Mouse (Mus musculus) heart, adult 2 months (tissue): ENCODE measurements around the gene Foxr1. TPM values are rescaled to one million over a fixed set of nuclear protein-coding genes. Genes with fewer than 3 reads are reported as not detected.
A peak's percentile ranks its signal among the peaks of the same experiment; 100 is the strongest.

Experiments used
- DNase-seq, 2 experiments: peaks; one replicate each; pipeline ENCODE4 v3.0.0; 2021
- H3K27ac ChIP-seq: fragments of 200-600 bp; 2 replicates; pipeline ENCODE4 v1.8.1; 2022
- H3K27me3 ChIP-seq: fragments of 200-500 bp; 2 replicates; pipeline ENCODE4 v1.6.1; 2012; ENCODE audit warnings: mild to moderate bottlenecking, low read length, inconsistent platforms, mixed read lengths; ENCODE audit not compliant: control insufficient read depth, insufficient read depth
- H3K36me3 ChIP-seq: fragments of 200-500 bp; 2 replicates; pipeline ENCODE4 v1.6.1; 2012; ENCODE audit warnings: low read length, inconsistent platforms; ENCODE audit not compliant: control insufficient read depth, insufficient read depth
- H3K4me1 ChIP-seq: fragments of 200-500 bp; 2 replicates; pipeline ENCODE4 v1.6.1; 2011; ENCODE audit warnings: low read length; ENCODE audit not compliant: control insufficient read depth, insufficient read depth
- H3K4me3 ChIP-seq: fragments of 200-600 bp; 2 replicates; pipeline ENCODE4 v1.8.1; 2022
- H3K79me2 ChIP-seq: fragments of 200-500 bp; replicated peaks from 2 replicates; pipeline ENCODE4 v1.6.1; 2012; ENCODE audit warnings: mild to moderate bottlenecking, inconsistent platforms, low read length, moderate library complexity, mixed read lengths; ENCODE audit not compliant: control insufficient read depth, insufficient read depth
- H3K9ac ChIP-seq: fragments of 200-500 bp; 2 replicates; pipeline ENCODE4 v1.6.1; 2012; ENCODE audit warnings: low read depth, mild to moderate bottlenecking, control low read depth, inconsistent platforms, low read length, mixed read lengths
- CTCF ChIP-seq: fragments of 200-600 bp; IDR thresholded peaks from 2 replicates; pipeline ENCODE4 v1.8.1; 2022; ENCODE audit warnings: antibody characterized with exemption, mild to moderate bottlenecking, moderate library complexity
- EP300 ChIP-seq: fragments of 200-500 bp; IDR thresholded peaks from 2 replicates; pipeline ENCODE4 v1.6.1; 2011; ENCODE audit warnings: low read depth, low read length, control low read depth; ENCODE audit not compliant: insufficient read depth
- POLR2A ChIP-seq: fragments of 200-500 bp; IDR thresholded peaks from 2 replicates; pipeline ENCODE4 v1.6.1; 2011; ENCODE audit warnings: mild to moderate bottlenecking, low read depth, low read length, control low read depth; ENCODE audit not compliant: insufficient read depth
- WGBS: fragments of 180-500 bp; shearing (Covaris S2); methylation state at CpG from one replicate; pipeline ENCODE4 v1.1.7; 2018; 5-methylcytosine and 5-hydroxymethylcytosine counted together
- intact Hi-C: fragments of 180-260 bp; cut with DNase I; formaldehyde crosslinking; loops from one replicate; pipeline ENCODE4 v1.15.1; 2025
- polyA plus RNA-seq: library from polyadenylated mRNA; depleted of rRNA; stranded (reverse); fragments of >200 nt; gene quantifications from 2 replicates; pipeline ENCODE4 v1.2.3, GENCODE M21; 2012
- total RNA-seq, 2 experiments: library from RNA; stranded (reverse); gene quantifications; 2 replicates each; pipeline ENCODE4 v1.2.3; 2021

The Foxr1 gene
- total and polyA plus RNA-seq, 3 experiments, result not detected

DNA sequence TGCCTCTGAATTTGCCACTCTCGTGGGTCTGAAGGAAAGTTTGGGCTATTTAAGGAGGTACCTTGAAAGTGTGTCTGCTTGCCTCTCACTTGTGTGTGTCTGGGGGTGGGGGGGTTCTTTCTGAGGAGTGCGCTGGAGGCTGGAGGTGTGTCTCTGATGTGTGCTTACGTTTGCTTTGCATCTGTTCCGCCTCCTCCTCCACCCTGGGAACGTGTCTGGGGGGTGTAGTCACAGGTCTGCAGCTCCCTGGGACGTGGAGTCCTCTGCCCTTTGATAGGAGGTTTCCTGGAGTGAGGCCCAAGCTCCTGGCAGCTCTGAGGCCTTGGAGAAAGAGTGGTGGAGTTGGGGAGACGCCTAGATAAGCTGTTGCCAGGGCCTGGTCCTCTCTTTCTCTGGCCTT, 46.5 kb upstream of the Foxr1 start:
- peak overlapping the region; percentile 12; the same call in 1 of the 2 replicates for H3K9ac ChIP-seq
- peak overlapping the region; percentile 50 for H3K4me3 ChIP-seq
- whole genome bisulfite sequencing, result 8% methylated on average over 7 of the region's 7 CpGs
- peak; percentile 86 to 92 for DNase-seq
- H3K27ac ChIP-seq, result peak overlapping the region; percentile 93
- peaks cover 2% of the 10 kb centered on the region; the same call in 1 of the 2 replicates for H3K36me3 ChIP-seq
- H3K27me3 ChIP-seq, result no peaks in the 10 kb centered on the region
- H3K4me1 ChIP-seq, result peaks cover 43% of the 10 kb centered on the region
- H3K79me2 ChIP-seq, result no peaks in the 10 kb centered on the region
- TF ChIP-seq POLR2A (peak; percentile 27), EP300 (peak; percentile 95), CTCF (no peak)
- intact Hi-C loops, result loop anchor here (1.0 to 10.0 kb wide), 3 partner anchors 11 to 403 kb away; no protein-coding TSS in a partner anchor

DNA sequence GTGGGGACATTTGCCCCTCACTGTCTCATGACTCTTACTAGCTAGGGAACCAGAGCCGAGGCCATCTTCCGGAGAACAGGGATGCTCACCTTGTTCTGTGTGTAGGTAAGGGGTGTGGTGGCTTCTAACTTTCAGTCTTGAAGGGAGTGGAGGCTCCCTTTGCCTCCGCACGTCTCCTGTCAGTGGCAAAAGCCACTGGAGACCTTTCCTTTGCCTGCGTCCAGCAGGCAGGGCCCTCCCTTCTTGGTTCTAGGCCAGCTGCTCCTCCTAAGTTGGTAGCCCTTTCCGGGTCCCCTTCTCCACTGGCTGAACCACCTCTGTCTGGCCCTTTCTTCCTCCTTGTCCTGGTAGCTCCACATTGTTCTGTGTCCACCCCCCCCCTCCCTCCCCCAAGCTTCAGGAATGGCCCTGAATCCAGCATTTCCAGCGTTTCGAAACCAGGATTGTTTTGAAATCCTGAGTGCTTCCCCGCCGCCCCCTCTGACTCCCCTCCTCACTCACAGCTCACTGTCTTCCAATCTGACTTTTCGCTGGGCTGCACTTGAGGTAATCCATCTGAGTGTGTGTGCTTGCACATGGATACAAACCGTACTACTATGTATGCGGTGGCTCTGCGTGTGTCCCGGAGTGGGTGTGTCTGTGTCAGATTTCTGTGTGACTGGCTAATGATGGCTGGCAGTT, 45.9 kb upstream of the Foxr1 start:
- DNase-seq, result peak; percentile 77 to 79
- WGBS, result 2% methylated on average over 15 of the region's 15 CpGs
- peaks cover 2% of the 10 kb centered on the region; the same call in 1 of the 2 replicates for H3K36me3 ChIP-seq
- peak overlapping the region; percentile 93 for H3K27ac ChIP-seq
- intact Hi-C loops, result loop anchor here (1.0 to 10.0 kb wide), 3 partner anchors 11 to 402 kb away; no protein-coding TSS in a partner anchor
- H3K9ac ChIP-seq, result peak overlapping the region; percentile 63
- H3K79me2 ChIP-seq, result no peaks in the 10 kb centered on the region
- peak overlapping the region; percentile 50 for H3K4me3 ChIP-seq
- H3K4me1 ChIP-seq, result peaks cover 42% of the 10 kb centered on the region
- no peaks in the 10 kb centered on the region for H3K27me3 ChIP-seq
- TF ChIP-seq POLR2A (peak; percentile 61), EP300 (no peak)

DNA sequence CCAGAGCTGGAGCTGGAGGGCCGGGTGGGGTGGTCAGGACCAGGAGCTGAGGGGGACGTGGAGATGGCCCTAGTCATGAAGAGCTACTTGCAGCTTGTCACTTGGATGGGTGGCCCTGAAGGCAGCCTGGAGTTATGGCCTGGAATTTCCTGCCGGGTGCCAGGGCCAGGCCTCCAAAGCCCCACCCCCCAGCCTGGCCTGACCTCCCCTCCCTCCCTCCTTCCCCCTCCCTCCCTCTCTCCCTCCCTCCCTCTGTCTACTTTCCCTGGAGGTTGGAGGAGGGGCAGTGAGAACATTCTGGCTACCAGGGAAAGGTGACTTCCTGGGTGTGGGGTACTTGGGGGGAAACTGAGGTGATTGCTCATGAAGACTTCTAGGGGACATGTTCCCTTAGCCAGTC, 45.4 kb upstream of the Foxr1 start:
- no peaks in the 10 kb centered on the region for H3K27me3 ChIP-seq
- H3K79me2 ChIP-seq, result no peaks in the 10 kb centered on the region
- peaks cover 41% of the 10 kb centered on the region for H3K4me1 ChIP-seq
- H3K4me3 ChIP-seq, result peak overlapping the region; percentile 75
- 10% methylated on average over 3 of the region's 3 CpGs for WGBS
- intact Hi-C loops, result loop anchor here (5.0 to 10.0 kb wide), 2 partner anchors 246 to 402 kb away; no protein-coding TSS in a partner anchor
- peak overlapping the region; percentile 63 for H3K9ac ChIP-seq
- peaks cover 2% of the 10 kb centered on the region; the same call in 1 of the 2 replicates for H3K36me3 ChIP-seq
- peak; percentile 61 to 71 for DNase-seq
- peak overlapping the region; percentile 93 for H3K27ac ChIP-seq
- no peak for TF ChIP-seq CTCF

DNA sequence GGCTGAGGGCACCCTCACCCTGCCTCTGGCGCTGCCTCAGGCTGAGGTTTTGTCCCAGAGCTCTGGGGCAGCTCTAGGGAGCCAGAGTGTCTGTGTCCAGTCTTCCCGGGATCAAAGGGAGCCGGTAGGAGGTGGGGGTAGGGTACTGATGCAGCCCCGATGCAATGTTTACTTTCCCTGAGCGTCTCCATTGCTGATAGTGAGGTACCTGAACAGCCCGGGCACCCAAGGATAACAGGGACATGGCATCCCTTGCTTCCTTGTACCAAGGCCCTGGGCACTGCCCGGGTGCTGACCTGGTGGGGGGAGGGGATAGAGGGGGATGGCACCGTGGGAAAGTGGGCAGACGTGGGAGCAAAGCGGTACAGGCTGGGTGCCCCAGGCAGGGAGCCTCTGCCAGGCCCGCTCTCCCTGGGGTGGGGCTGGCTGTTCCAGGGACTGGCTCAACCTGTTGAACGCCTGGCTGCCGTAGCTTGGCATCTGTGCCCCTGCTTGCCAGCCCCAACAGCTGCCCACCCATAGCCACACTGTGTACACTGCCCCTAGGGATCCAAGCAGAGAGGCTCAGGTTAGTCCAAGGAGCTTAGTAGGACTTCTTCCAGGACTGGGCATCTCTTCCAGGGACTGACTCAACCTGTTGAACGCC, 44.7 kb upstream of the Foxr1 start:
- H3K79me2 ChIP-seq, result no peaks in the 10 kb centered on the region
- WGBS, result 39% methylated on average over 14 of the region's 14 CpGs
- H3K4me3 ChIP-seq, result peak overlapping the region; percentile 75
- DNase-seq, result peak; percentile 50 to 57
- H3K27me3 ChIP-seq, result no peaks in the 10 kb centered on the region
- peaks cover 2% of the 10 kb centered on the region; the same call in 1 of the 2 replicates for H3K36me3 ChIP-seq
- H3K9ac ChIP-seq, result peak overlapping the region; percentile 55
- peak overlapping the region; percentile 93 for H3K27ac ChIP-seq
- intact Hi-C loops, result loop anchor here (5.0 to 10.0 kb wide), 2 partner anchors 247 to 401 kb away; no protein-coding TSS in a partner anchor
- TF ChIP-seq CTCF (no peak), EP300 (no peak), POLR2A (no peak)
- peaks cover 40% of the 10 kb centered on the region for H3K4me1 ChIP-seq

DNA sequence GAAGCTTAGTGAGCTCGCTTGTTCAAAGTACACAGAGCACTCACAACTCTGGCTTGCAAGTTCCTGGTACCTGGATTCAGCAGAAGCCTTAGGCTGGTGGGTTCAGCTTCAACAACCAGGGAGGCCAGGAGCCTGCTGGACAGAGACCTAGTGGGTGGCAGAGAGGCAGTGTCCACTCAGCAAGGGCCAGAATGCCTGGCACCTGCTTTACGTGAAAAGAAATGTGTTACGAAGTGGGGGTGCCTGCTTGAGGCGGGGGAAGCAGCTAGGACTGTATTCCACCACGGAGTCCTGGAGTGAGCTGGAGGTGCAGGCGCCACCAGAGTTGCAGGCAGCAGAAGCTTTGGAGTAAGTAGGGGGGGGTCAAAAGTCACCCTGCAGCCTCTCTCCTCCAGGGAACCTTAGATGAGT, 44.2 kb upstream of the Foxr1 start:
- intact Hi-C loops, result loop anchor here (5.0 to 10.0 kb wide), 2 partner anchors 247 to 400 kb away; no protein-coding TSS in a partner anchor
- Histone ChIP-seq H3K4me3 (peak overlapping the region; percentile 75), H3K79me2 (no peaks in the 10 kb centered on the region), H3K36me3 (peaks cover 2% of the 10 kb centered on the region; the same call in 1 of the 2 replicates), H3K27ac (peak overlapping the region; percentile 93), H3K27me3 (no peaks in the 10 kb centered on the region), H3K4me1 (peaks cover 39% of the 10 kb centered on the region), H3K9ac (peak overlapping the region; percentile 55)
- WGBS, result 45% methylated on average over 6 of the region's 6 CpGs
- no peak for TF ChIP-seq POLR2A
- TF ChIP-seq CTCF, result no peak
- no peak for TF ChIP-seq EP300
- DNase-seq, result peak in 1 of 2 experiments; percentile 31
